Mouse (Mus musculus): ENCODE results near the gene Capg. TPM values are rescaled to one million over a fixed set of nuclear protein-coding genes. Genes with fewer than 3 reads are reported as not detected.

Capg gene
- total and polyA plus RNA-seq, 3 experiments: 241 to 283 TPM; not detected in 1

GRCm38 (mm10) chr6:72549041-72549580 lies 4.9 kb downstream of the Capg start:
- DNase-seq (ENCODE audit: low read depth, low spot score): peak; percentile 90
- TF ChIP-seq SMC3 (IDR thresholded peaks at IDR 0.05; ENCODE audit: low read depth, low read length) (no peak), USF1 (IDR thresholded peaks at IDR 0.05; ENCODE audit: low read depth, low read length) (no peak), NRF1 (IDR thresholded peaks at IDR 0.05; ENCODE audit: insufficient read depth, low read depth, low read length, poor library complexity, severe bottlenecking) (peak; percentile 18; the same call in 1 of the 2 replicates), ZKSCAN1 (IDR thresholded peaks at IDR 0.05; ENCODE audit: low read depth, low read length) (no peak), POLR2A (IDR thresholded peaks at IDR 0.05; ENCODE audit: control insufficient read depth in 1 of 2, insufficient read depth in 1 of 2, low read depth in 1 of 2, low read length in 2 of 2, poor library complexity in 1 of 2) (peak; percentile 48 to 84; a peak in 3 of 4 replicates), MAX (IDR thresholded peaks at IDR 0.05; ENCODE audit: low read length) (peak; percentile 62), CHD1 (IDR thresholded peaks at IDR 0.05; ENCODE audit: low read depth, low read length) (no peak; the same call in none of the 2 replicates), TBP (IDR thresholded peaks at IDR 0.05; ENCODE audit: low read depth, low read length) (no peak; the same call in 1 of the 2 replicates), RCOR1 (IDR thresholded peaks at IDR 0.05; ENCODE audit: low read depth, low read length) (peak; percentile 28; the same call in 1 of the 2 replicates), MYB (IDR thresholded peaks at IDR 0.05; ENCODE audit: low read depth, low read length) (0 out of 2 replicates have a peak, but pooled peaks have one; percentile 23), GATA1 (IDR thresholded peaks at IDR 0.05; ENCODE audit: low read depth, low read length) (no peak), RAD21 (IDR thresholded peaks at IDR 0.05; ENCODE audit: low read depth, low read length) (no peak), EP300 (IDR thresholded peaks at IDR 0.05; ENCODE audit: low read depth in 1 of 2, low read length in 2 of 2) (peak; percentile 33 to 36; a peak in 2 of 4 replicates), USF2 (IDR thresholded peaks at IDR 0.05; ENCODE audit: borderline replicate concordance in 1 of 2, insufficient read depth in 1 of 2, low read depth in 1 of 2, low read length in 2 of 2) (no peak), ELF1 (IDR thresholded peaks at IDR 0.05; ENCODE audit: low read depth, low read length) (no peak), GABPA (IDR thresholded peaks at IDR 0.05; ENCODE audit: low read depth, low read length) (no peak), UBTF (IDR thresholded peaks at IDR 0.05; ENCODE audit: borderline replicate concordance, insufficient read depth, low read depth, low read length) (no peak), ETS1 (IDR thresholded peaks at IDR 0.05; ENCODE audit: low read depth, low read length) (peak; percentile 33), HCFC1 (IDR thresholded peaks at IDR 0.05; ENCODE audit: low read depth, low read length) (peak; percentile 33; the same call in 1 of the 2 replicates), ZC3H11A (IDR thresholded peaks at IDR 0.05; ENCODE audit: low read depth, low read length) (no peak), ZMIZ1 (IDR thresholded peaks at IDR 0.05; ENCODE audit: low read depth, low read length) (peak; percentile 68; the same call in 1 of the 2 replicates), MEF2A (IDR thresholded peaks at IDR 0.05; ENCODE audit: extremely low read depth, insufficient replicate concordance, low read depth, low read length, poor library complexity, severe bottlenecking) (no peak), MXI1 (IDR thresholded peaks at IDR 0.05; ENCODE audit: low read depth, low read length) (peak; percentile 52; the same call in 1 of the 2 replicates), POLR2AphosphoS2 (IDR thresholded peaks at IDR 0.05; ENCODE audit: low read length) (peak; percentile 56; the same call in 1 of the 2 replicates), TAL1 (IDR thresholded peaks at IDR 0.05; ENCODE audit: low read length) (no peak), POLR2AphosphoS5 (IDR thresholded peaks at IDR 0.05; ENCODE audit: borderline replicate concordance, low read depth, low read length) (no peak), MYC (IDR thresholded peaks at IDR 0.05; ENCODE audit: low read depth, low read length) (peak; percentile 58; the same call in 1 of the 2 replicates), CHD2 (IDR thresholded peaks at IDR 0.05; ENCODE audit: low read length) (no peak), BHLHE40 (IDR thresholded peaks at IDR 0.05; ENCODE audit: borderline replicate concordance, low read depth, low read length) (no peak), MAFK (IDR thresholded peaks at IDR 0.05; ENCODE audit: borderline replicate concordance, low read depth, low read length) (no peak), E2F4 (IDR thresholded peaks at IDR 0.05; ENCODE audit: borderline replicate concordance, low read depth, low read length) (no peak), TCF12 (IDR thresholded peaks at IDR 0.05; ENCODE audit: low read depth, low read length) (peak; percentile 40; the same call in 1 of the 2 replicates), SIN3A (IDR thresholded peaks at IDR 0.05; ENCODE audit: low read length) (peak; percentile 75; the same call in 1 of the 2 replicates), MAZ (IDR thresholded peaks at IDR 0.05; ENCODE audit: low read depth, low read length) (peak; percentile 35; the same call in 1 of the 2 replicates), NELFE (IDR thresholded peaks at IDR 0.05; ENCODE audit: low read depth, low read length) (peak; percentile 63), KAT2A (conservative IDR thresholded peaks at IDR 0.05; ENCODE audit: low read depth, low read length) (no peak)

More at GRCm38 (mm10) chr6:72549041-72549580, 4.9 kb downstream of the Capg start:
- H3K27me3 ChIP-seq (ENCODE audit: control insufficient read depth in 1 of 2, insufficient read depth in 2 of 2, low read length in 2 of 2): no peaks in the 10 kb centered on the region
- H3K79me2 ChIP-seq (ENCODE audit: control insufficient read depth, insufficient read depth, low read length, poor library complexity): peaks cover 25% of the 10 kb centered on the region
- H3K4me3 ChIP-seq (ENCODE audit: control insufficient read depth in 1 of 2, insufficient read depth in 1 of 2, low read depth in 2 of 2, low read length in 2 of 2): peak overlapping the region; percentile 46 to 66
- peaks cover 32 to 55% of the 10 kb centered on the region in 2 experiments for H3K4me1 ChIP-seq (ENCODE audit: control insufficient read depth in 1 of 2, insufficient read depth in 2 of 2, low read length in 2 of 2)
- H3K36me3 ChIP-seq (ENCODE audit: control insufficient read depth in 1 of 2, insufficient read depth in 2 of 2, low read length in 2 of 2): peaks cover 0 to 45% of the 10 kb centered on the region in 2 experiments; a peak in 2 of 4 replicates
- no peaks in the 10 kb centered on the region for H3K9me3 ChIP-seq (replicated peaks; ENCODE audit: insufficient read depth, low read length)
- peak overlapping the region; percentile 77 for H3K9ac ChIP-seq (ENCODE audit: control insufficient read depth, low read depth, low read length, poor library complexity, severe bottlenecking)
- H3K27ac ChIP-seq (ENCODE audit: control insufficient read depth, low read depth, low read length): peak overlapping the region; percentile 93
